Mouse (Mus musculus) induced T-regulatory cell, adult 2 months (primary cell): ENCODE data around the gene Fbxo28.

ENCODE experiments used
- DNase-seq: peaks from one replicate; pipeline ENCODE4 v3.0.0-alpha.2; 2012; ENCODE audit warnings: low read depth

Gene Fbxo28

DNA sequence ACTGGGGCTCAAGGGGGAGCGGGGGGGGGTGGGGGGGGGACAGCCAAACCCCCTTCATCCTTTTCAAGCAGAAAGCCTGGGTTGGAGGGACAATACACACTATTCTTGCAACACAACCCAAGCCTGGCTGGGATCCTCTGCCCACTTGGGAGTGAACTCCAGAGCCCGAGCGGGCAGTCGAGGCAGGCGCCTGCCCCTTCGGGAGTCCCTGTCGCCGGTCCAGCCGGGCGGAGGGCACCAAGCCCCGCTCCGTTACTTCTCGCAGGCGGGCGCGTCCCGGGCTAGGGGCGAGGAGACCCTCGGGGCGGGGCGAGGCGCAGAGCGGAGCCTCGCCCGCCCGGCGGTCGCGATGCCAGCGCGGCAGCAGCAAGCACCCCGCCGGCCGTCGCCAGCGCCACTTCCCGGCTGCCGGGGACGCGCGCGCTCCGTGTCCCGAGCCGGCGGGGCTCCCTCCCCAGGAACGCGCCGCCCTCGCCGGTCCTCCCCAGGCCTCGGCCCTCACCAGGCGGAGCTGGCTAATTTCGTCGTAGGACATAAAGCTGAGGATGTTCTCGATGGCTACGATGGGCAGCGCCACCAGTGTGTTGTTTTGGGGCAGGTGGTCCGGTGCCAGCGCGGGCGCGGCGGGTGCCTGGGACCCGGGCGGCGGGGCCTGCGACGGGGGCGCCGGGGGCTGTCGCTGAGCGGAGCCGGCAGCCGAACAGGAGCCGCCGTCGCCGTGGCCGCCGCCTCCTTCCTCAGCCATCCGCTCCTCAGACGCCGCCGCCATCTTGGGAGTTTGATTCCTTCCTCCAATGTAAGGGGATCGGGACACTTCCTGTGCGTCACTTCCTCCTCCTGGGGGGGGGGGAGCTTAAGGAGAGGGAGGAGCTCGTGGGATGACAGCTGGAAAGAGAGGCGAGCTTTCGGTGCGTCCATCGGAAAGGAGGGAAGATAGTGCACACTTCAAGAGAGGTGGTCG, at the start of gene Fbxo28:
TSS of gene Fbxo28 (minus strand) at position 809 of the 961 bp plus-strand sequence.
- peak; percentile 93 for DNase-seq

DNA sequence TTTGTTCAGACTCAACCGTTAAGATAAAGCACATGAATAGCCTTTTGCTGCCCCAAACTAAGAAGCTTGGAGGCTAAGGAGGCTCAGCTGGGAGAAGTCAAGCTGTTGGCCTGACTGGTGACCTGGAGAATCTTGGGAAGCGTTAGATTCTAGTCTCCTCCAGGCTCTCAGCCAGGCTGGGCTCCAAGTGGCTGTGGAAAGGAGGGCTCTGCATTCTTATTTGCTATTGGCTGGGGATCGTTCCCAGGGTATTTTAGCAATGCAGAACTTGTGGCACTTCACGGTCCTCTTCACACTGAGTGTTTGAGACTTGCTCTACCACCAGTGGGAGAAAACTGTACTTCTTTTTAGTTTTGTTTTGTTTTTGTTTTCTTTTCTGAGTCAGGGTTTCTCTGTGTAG, 47.3 kb upstream of the Fbxo28 start:
- DNase-seq: no peak

DNA sequence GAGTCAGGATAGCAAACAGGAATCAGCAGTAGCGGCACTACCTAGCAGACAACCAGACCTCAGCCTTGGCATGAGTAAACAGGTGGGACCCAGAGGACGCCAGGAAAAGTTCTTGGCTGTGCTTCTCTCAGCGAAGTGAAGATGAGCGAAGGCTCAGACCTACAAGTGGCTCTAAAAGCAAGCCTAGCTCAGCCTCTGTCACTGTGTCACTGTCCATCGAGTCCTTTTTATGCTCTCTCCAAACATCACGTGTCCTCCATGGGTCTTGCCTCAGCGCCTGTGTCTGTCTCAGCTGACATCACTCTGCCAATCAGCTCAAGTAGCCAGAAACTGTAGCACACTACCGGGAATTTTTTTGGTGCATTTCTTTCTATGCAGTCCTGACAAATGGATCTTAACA, 45.0 kb upstream of the Fbxo28 start:
- DNase-seq: no peak

DNA sequence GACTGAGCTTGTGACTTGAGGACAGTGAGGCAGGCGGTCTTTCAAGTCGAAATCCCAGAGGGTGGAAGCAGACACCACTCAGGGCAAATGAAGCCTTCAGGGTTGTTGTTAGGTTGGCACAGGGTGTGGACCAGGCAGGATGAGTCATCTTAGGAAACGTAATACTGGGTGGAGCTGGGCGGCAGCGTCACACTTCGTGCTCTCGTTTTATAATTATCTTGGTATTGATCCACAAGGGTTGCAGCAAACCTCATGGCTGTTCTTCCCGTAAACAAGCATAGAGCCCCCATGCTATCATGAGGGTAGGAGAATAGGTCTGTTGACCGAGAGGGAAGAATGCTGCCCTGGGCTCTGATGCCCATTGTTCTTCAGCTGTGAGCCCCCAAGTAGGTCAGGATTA, 41.7 kb upstream of the Fbxo28 start:
- peak; percentile 91 for DNase-seq

DNA sequence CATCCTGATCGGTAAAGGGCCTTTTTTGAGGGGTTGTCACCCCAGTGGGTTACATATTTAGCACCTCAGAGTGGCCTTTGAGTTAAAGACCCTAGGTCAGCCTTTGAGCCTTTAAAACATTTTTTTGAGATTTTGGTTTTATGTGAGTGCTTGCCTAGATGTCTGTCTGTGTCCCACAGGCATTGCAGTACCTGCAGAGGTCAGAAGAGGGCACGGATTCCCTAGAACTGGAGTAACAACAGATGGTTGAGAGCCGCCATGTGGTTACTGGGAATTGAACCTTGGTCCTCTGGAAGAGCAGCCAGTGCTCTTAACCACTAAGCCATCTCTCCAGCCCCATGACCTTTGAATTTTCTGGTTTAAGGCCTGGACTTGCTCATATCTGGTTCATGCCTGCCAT, 39.9 kb upstream of the Fbxo28 start:
- peak; percentile 48 for DNase-seq

DNA sequence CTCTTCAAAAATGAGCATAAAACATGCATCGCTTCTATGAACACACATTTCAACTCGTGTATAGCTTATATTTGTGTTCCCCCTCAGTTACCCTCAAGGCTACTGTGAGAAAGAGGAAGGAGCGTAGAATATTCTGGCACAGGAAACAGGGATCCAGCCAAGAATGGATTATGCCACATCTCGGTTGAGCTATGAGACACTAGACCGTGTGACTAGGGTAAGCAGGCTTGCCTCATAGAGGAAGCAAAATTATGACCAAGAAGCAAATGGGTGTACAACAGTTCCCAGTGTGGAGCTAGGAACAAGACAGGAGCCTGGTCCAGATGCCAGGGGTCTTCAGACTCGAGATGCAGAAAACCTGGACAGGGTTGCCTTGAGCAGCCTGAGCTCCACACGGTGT, 39.3 kb upstream of the Fbxo28 start:
- no peak for DNase-seq

DNA sequence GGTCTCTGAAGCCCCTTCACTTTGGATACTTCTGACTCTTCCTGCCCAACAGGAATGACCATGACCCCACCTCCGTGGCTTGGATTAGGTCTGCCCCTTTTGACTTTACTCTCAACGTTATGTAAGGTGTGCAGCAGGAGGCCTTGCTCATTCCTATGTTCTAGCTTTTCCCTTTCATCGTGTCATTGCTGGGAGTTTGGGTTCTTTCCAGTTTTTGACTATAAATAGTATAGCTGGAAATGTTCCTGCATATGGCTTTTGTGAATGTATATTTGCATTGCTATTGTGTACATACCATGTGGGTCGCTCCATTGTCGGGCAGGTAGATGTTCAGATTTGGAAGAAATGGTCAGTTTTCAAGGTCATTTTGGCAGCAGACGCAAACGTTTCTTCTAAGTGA, 37.4 kb upstream of the Fbxo28 start:
- no peak for DNase-seq

DNA sequence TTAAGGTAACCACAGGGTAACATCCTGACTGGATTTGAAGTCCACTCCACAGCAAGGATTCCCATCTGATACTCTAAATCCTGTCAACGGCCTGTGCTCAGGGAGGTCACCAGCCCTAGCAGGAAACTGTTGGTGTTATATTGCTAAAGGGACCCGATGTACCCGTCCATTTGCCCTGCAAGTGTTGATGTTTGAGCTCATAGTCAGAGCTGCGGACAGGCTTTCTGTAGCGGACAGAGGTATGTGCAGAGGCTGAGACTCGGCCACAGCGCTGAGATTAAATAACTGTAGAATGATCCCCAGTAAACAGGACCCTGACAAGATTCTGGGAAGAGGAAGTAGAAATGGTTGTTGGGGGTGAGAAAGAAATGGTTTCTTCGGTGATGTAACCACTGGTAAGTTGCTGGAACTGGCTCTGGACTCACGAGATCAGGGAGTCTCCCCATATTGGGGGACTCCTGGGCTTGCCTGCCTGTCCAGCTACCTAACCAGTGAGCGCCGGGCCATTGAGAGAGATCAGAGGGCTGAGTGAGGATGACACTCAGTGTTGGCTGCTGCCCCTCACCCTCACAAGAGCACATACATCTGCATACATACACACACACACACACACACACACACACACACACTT, 36.9 kb upstream of the Fbxo28 start:
- no peak for DNase-seq

DNA sequence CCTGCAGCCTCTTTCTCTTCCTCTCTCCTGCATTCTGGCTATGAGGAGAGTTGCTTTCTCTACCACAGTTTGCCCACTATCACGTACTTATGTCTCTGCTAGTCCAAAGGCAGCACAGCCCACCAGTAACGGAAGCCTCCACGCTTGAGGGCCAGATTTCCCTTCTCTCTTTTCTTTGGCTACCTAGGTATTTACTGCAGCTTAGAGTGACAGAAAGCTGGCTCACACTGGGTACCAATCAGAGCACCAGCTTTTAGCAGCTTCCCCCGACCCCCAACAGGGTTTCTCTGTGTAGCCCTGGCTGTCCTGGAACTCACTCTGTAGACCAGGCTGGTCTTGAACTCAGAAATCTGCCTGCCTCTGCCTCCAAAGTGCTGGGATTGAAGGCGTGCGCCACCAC, 36.1 kb upstream of the Fbxo28 start:
- no peak for DNase-seq

DNA sequence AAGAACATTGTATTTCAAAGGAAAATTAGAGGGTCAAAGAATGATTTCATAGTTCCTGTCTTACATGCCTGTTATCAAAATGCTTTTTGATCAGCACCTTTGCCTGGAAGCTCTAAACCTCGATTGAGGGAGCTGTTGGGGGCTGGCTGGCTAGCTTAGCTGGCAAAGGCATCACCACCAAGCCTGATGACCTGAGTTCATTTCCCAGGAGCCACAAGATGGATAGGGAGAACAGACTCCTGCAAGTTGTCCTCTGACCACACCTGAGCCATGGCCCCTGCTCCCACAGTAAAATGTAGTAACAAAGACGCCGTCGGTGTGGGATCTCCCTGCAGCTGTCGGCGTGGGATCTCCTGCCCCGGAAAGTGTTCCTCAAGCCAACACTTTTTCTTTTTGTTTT, 35.4 kb upstream of the Fbxo28 start:
- no peak for DNase-seq

DNA sequence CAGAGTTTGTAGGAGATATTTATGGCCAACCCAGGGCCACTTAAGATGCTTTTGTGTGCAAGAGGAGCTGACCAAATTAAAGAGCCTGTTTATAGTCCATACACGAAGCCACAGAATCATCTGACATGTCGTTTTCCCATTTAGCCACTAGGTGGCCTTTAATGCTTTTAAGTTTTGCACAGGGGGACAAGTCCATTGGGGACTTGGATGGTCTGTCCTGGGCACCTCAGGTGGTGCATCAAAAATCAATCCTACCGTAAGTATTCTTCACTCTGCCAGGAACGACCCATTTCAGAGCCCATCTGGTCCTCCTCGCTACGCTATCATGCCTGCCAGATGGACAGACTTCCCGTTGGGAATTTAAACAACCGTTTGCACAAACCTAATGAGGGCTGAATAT, 34.8 kb upstream of the Fbxo28 start:
- peak; percentile 84 for DNase-seq

DNA sequence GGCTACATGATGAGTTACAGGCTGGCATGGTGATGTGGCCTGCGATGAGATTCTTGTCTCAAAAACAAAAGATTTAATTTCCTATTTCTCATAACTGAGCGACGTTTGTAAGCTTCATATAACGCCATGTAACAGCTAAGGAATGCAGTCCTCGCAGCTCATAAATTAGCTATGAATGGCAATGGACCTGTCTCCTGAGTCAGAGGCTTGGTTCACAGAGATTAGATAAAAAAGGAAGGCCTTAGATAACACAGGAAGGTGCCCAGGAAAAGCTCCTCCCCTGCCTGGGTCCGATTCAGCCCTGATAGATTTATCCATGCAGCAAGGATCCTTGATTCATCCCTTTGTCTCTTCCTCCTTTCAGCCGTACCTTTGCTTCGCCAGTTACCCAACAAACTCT, 30.5 kb upstream of the Fbxo28 start:
- DNase-seq: no peak

DNA sequence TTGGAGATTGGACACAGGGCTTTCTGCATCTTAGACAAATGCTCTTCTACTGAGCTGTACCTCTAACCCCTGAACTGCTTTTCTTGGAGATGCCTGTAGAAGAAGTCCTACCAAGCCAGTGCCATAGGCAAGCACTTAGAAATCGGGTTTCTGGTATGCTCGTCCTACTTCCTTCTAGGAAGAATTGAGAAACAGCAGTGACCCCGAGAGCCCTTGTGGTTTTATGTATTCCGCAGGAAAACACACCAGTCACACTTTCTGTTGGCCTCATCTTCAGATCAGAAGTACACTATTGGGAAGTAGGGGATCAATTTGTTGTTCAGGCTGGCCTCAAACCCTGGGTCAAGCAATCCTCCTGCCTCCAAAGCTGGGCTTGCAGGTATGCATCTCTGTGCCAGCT, 28.0 kb upstream of the Fbxo28 start:
- no peak for DNase-seq

DNA sequence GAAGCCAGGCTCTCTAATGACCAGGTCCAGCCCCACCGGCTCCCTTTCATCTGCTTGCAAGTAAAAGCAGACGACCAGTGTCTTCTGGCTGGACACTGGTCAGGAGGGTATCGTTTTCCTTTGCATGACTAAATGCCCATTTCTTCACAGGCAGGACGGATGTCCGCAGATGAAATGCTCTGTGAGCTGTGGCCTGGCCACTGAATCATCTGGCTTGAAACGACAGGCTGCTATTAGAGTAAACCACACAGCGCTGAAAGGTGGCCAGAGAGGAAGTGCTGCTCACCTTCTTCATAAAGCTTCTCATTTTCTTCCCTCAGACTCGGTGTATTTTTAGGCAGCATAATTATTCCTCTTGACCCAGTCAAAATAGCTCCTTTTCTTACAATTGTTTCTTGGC, 27.4 kb upstream of the Fbxo28 start:
- DNase-seq: no peak

DNA sequence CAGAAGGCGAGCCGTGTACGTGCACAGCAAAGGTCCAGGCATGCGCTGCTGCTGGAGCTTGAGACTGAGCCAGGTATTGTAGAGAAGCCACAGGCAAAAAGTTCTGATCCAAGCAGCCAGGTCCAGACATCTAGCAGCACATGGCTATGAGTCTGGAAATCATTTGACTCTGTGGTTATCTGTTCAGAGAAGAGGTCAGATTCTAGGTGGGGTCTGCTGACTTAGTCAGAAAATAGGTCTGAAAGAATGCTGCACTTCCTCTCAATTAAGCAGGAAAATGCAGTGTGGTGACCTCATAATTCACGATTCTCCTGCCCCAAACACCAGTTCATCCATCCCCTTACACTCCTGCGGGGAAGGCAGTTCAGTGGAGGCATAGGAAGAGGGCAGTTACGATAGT, 26.9 kb upstream of the Fbxo28 start:
- no peak for DNase-seq

DNA sequence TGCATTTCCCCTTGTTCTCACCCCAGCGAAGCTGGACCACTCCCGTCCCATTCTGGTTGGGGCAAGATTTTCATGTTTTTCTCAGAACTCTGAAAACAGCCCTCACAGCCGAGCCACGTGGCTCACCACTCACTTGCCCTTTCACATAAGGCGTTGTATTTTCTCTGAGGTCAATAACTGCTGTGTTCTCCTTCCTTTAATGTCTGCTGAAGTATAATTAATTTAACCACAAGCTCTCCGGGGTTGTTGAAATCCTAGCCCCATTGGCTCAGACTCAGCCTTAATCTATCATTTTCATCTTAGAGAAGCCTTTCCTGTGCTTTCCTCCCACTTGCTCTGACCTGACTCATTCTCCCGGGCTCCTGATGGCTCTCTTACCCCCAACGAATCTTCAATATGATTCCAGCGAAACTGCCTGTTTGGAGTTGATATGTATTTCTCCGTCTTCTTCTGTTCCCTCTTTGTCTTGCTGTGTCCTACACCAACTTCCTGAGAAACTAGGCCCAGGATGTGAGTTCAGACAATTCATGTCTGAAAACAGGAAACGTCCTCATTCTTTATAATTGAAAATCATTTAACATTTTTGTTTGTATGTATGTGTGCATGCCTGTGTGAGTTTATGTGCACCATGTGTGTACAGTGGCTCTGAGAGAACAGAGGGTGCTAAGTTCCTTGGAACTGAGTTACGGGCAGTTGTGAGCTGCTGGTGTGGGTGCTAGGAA, 22.4 kb upstream of the Fbxo28 start:
- peak; percentile 59 for DNase-seq

DNA sequence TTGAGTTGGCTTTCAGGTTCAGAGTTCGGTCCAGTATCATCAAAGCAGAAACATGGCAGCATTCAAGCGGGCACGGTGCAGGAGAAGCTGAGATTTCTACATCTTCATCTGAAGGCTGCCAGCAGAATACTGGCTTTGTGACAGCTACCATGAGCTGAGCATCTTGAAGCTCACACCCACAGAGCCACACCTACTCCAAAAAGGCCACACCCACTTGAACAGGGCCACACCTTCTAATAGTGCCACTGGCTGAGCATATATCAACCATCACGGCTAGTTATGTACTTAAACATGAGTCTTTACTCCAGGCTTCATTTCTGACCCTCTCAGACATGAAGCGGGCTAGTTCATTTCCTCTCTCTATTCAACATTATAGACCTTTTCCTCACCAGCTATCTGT, 21.3 kb upstream of the Fbxo28 start:
- DNase-seq: peak; percentile 60

DNA sequence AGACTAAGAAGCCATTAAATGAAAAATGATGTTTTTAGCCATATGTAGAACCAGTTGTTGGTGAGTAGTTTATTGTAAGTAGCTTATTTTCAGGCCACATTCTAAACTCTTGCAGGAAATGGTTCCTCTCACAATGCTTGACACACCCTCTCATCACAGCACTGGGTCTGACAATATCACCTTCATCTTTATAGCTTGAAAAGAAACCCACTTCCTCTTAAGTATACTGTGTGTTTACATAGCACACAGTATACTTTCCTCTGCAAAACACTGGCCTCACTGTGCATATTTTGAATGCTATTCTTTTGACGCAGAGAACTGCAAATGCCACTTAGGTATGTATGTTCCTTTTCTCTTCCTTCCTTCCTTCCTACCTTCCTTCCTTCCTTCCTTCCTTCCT, 16.7 kb upstream of the Fbxo28 start:
- peak; percentile 67 for DNase-seq

DNA sequence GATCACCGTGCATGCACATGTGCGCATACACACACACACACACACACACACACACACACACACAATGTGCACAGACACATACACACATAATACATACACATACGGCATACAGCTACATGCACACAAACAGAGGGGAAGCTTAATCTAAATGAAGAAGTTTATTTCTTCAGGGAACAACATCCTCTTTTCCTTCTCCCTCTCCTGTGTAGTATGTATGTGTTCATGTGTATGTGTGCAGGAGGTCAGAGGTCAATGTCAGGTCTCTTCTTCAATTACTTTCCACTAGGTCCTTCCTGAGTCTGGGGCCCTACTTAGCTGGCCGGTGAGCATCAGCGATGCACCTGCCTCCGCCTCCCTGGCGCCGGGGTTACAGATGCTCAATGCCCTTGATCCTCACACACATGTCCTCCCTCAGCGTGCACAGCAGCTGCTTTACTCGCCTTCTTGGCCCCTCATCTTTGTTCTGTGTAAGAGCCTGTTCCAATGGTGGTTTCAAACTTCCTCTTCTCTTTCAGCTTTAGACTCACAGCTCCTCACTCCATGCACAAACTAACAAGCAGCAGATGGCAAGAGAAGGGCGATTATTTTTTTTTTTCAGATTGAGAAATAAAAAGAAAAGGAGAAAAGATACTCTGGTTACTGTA, 13.2 kb upstream of the Fbxo28 start:
- DNase-seq: no peak

DNA sequence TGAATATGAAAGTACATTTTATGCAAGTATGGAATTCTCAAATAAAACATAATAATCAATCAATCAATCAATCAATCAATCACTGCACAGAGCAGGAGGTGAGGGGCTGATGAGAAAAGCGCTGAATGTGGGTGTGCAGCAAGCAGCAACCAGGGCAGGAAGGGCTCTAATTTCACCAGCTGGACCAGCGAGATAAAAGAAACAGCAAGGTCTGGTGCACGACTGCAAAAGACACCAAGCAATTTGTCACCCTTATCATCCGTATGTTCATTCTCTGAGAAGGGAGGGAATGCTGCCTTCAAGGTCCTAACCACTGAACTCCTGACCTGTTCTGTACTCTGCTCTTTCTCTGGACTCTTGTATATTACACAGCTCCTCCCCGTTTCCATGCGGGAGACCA, 8.1 kb upstream of the Fbxo28 start:
- no peak for DNase-seq

DNA sequence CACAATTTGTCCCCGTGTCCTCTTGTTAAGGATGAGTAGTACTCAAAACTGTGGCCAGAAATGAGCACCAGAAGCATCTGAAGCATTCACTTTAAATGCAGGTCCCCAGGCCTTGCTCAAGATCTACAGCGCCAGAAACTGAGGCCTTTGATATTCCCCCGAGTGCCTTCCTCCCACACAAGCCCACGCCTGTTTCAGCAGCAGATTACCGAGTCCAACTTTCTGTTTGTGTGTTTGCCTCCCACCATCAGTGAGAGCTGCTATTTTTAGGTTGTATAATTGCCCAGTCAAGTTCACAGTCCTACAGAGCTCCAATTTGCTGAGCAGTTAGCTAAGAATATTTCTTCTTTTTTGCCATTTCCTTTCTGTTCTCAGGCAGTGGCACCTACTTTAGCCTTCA, 5.1 kb upstream of the Fbxo28 start:
- no peak for DNase-seq

DNA sequence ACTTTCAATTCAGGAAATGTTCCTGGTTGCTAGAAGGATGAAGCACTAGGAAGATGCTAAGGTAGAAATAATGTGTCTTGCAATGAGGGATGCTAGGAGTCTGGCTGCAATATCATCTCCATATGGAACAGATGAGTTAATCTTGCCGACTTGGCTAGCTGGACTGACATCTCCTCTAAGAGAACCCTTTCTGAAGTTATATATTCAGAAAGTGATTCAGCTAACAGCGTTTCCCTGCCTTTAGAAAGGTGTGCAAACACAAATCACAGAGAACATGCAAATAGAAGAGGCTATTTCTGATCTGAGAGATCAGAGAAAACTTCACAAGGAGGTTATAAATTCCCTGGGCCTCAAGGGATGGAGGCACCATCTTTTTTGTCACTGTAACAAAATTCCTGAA, 4.4 kb upstream of the Fbxo28 start:
- no peak for DNase-seq
